Mouse (Mus musculus) CH12.LX (cell line): ENCODE measurements around the gene B230217C12Rik. TPM values are rescaled to one million over a fixed set of nuclear protein-coding genes. Genes with fewer than 3 reads are reported as not detected.
A peak's percentile ranks its signal among the peaks of the same experiment; 100 is the strongest.

Source experiments
- DNase-seq: peaks from one replicate; pipeline ENCODE4 v3.0.0-alpha.2; 2013; ENCODE audit errors: extremely low read depth
- H3K27ac ChIP-seq: 2 replicates; pipeline ENCODE4 v1.5.1; 2012; ENCODE audit warnings: low read depth, mild to moderate bottlenecking, control low read depth, moderate library complexity; ENCODE audit not compliant: insufficient read depth
- H3K27me3 ChIP-seq: replicated peaks from 2 replicates; pipeline ENCODE3; 2012; ENCODE audit warnings: inconsistent platforms
- H3K36me3 ChIP-seq, 2 experiments: replicated peaks in 1 of 2; 2 replicates each; pipeline versions ENCODE3 to v1.6.1; 2012; ENCODE audit warnings: inconsistent platforms in 1 of 2, low read length in 1 of 2, mild to moderate bottlenecking in 1 of 2, mixed read lengths in 1 of 2, moderate library complexity in 1 of 2; ENCODE audit not compliant: control insufficient read depth in 1 of 2, insufficient read depth in 1 of 2
- H3K4me1 ChIP-seq, 2 experiments: 2 replicates each; pipeline ENCODE4 v1.6.1; 2012; ENCODE audit warnings: inconsistent platforms in 1 of 2, moderate library complexity in 1 of 2; ENCODE audit not compliant: insufficient read depth in 2 of 2, control insufficient read depth in 1 of 2
- H3K4me2 ChIP-seq: 2 replicates; pipeline ENCODE4 v1.6.1; 2012; ENCODE audit warnings: low read depth, mild to moderate bottlenecking, control low read depth; ENCODE audit not compliant: poor library complexity, insufficient read depth, severe bottlenecking
- H3K4me3 ChIP-seq, 3 experiments: fragments of 150-350 bp in 1 of 3; sonication (generic) in 1 of 3; replicated peaks in 1 of 3; 2 replicates each; pipeline versions ENCODE3 to v1.5.1; 2011 to 2012; ENCODE audit warnings: low read depth in 2 of 3, low read length in 2 of 3, mild to moderate bottlenecking in 2 of 3, moderate library complexity in 2 of 3, control low read depth in 1 of 3, improper control_type of control experiment in 1 of 3, inconsistent platforms in 1 of 3, mixed read lengths in 1 of 3; ENCODE audit not compliant: poor library complexity in 1 of 3
- H3K79me2 ChIP-seq: replicated peaks from 2 replicates; pipeline ENCODE4 v1.6.1; 2012; ENCODE audit warnings: mild to moderate bottlenecking, moderate library complexity; ENCODE audit not compliant: control insufficient read depth, poor library complexity, insufficient read depth, severe bottlenecking; ENCODE audit errors: extremely low read depth
- H3K9ac ChIP-seq: 2 replicates; pipeline ENCODE4 v1.6.1; 2012; ENCODE audit warnings: low read depth, mild to moderate bottlenecking, control low read depth, moderate library complexity; ENCODE audit not compliant: insufficient read depth
- H3K9me3 ChIP-seq: replicated peaks from 2 replicates; pipeline ENCODE3; 2012; ENCODE audit warnings: low read length, inconsistent platforms, mixed read lengths
- CHD1 ChIP-seq: IDR thresholded peaks from 2 replicates; pipeline ENCODE4 v1.6.1; 2012; ENCODE audit warnings: low read depth, low read length, improper control_type of control experiment, inconsistent platforms
- CHD2 ChIP-seq: IDR thresholded peaks from 2 replicates; pipeline ENCODE4 v1.6.1; 2011; ENCODE audit warnings: low read length, improper control_type of control experiment
- CTCF ChIP-seq, 2 experiments: IDR thresholded peaks in 1 of 2; conservative IDR thresholded peaks in 1 of 2; 2 replicates each; pipeline ENCODE4 v1.5.1; 2011 to 2012; ENCODE audit warnings: low read depth in 2 of 2, low read length in 2 of 2, improper control_type of control experiment in 1 of 2, inconsistent platforms in 1 of 2, mild to moderate bottlenecking in 1 of 2, moderate library complexity in 1 of 2
- ELF1 ChIP-seq: IDR thresholded peaks from 2 replicates; pipeline ENCODE4 v1.6.1; 2014; ENCODE audit warnings: low read depth, mild to moderate bottlenecking, inconsistent platforms, low read length, improper control_type of control experiment
- ETS1 ChIP-seq: conservative IDR thresholded peaks from 2 replicates; pipeline ENCODE4 v1.6.1; 2012; ENCODE audit warnings: low read depth, mild to moderate bottlenecking, inconsistent platforms, low read length, improper control_type of control experiment, moderate library complexity
- HCFC1 ChIP-seq: IDR thresholded peaks from 2 replicates; pipeline ENCODE4 v1.6.1; 2012; ENCODE audit warnings: low read depth, mild to moderate bottlenecking, inconsistent platforms, low read length, improper control_type of control experiment
- IRF4 ChIP-seq: IDR thresholded peaks from 2 replicates; pipeline ENCODE4 v1.6.1; 2014; ENCODE audit warnings: low read depth, mild to moderate bottlenecking, inconsistent platforms, low read length, improper control_type of control experiment
- MAZ ChIP-seq: IDR thresholded peaks from 2 replicates; pipeline ENCODE4 v1.6.1; 2012; ENCODE audit warnings: low read depth, mild to moderate bottlenecking, inconsistent platforms, low read length, improper control_type of control experiment, moderate library complexity
- MXI1 ChIP-seq: IDR thresholded peaks from 2 replicates; pipeline ENCODE4 v1.6.1; 2011; ENCODE audit warnings: mild to moderate bottlenecking, low read depth, low read length, improper control_type of control experiment
- MYC ChIP-seq: IDR thresholded peaks from 2 replicates; pipeline ENCODE4 v1.6.1; 2011; ENCODE audit warnings: low read depth, mild to moderate bottlenecking, improper control_type of control experiment, low read length
- POLR2A ChIP-seq: IDR thresholded peaks from 2 replicates; pipeline ENCODE4 v1.6.1; 2011; ENCODE audit warnings: low read depth, mild to moderate bottlenecking, improper control_type of control experiment, low read length
- POLR2AphosphoS2 ChIP-seq: IDR thresholded peaks from 2 replicates; pipeline ENCODE4 v1.6.1; 2011; ENCODE audit warnings: low read depth, low read length, improper control_type of control experiment
- SMC3 ChIP-seq: IDR thresholded peaks from 2 replicates; pipeline ENCODE4 v1.6.1; 2011; ENCODE audit warnings: low read depth, low read length, improper control_type of control experiment
- TCF12 ChIP-seq: IDR thresholded peaks from 2 replicates; pipeline ENCODE4 v1.6.1; 2014; ENCODE audit warnings: low read depth, mild to moderate bottlenecking, inconsistent platforms, low read length, improper control_type of control experiment
- USF2 ChIP-seq: conservative IDR thresholded peaks from 2 replicates; pipeline ENCODE4 v1.6.1; 2011; ENCODE audit warnings: low read depth, low read length, improper control_type of control experiment
- ZC3H11A ChIP-seq: IDR thresholded peaks from 2 replicates; pipeline ENCODE4 v1.6.1; 2012; ENCODE audit warnings: low read depth, mild to moderate bottlenecking, inconsistent platforms, low read length, improper control_type of control experiment
- ZKSCAN1 ChIP-seq: IDR thresholded peaks from 2 replicates; pipeline ENCODE4 v1.6.1; 2012; ENCODE audit warnings: low read depth, inconsistent platforms, low read length, improper control_type of control experiment, borderline replicate concordance
- dilution Hi-C: fragments of 300-500 bp; cut with MboI; formaldehyde crosslinking; loops from 2 replicates; pipeline ENCODE4 v1.14.3; 2020; ENCODE audit warnings: low sequenced_read_pairs; ENCODE audit not compliant: extremely low pct_unique_long_range_greater_than_20kb, extremely low pct_ligation_motif_present
- in situ Hi-C: fragments of 300-500 bp; cut with MboI; formaldehyde crosslinking; loops from 3 replicates; pipeline ENCODE4 v1.14.3; 2019; ENCODE audit warnings: low sequenced_read_pairs, low pct_ligation_motif_present, low pct_unique_long_range_greater_than_20kb, mixed read lengths
- polyA plus RNA-seq: library from polyadenylated mRNA; unstranded; fragments of >175 nt; gene quantifications from 2 replicates; pipeline ENCODE4 v1.2.1, GENCODE M21; 2012; ENCODE audit warnings: low read depth; ENCODE audit not compliant: insufficient read length
- total RNA-seq, 2 experiments: library from RNA; depleted of rRNA; stranded (reverse); fragments of 300-350 nt in 1 of 2; fragments of >200 nt in 1 of 2; gene quantifications; 2 replicates each; pipeline ENCODE4 v1.2.3; 2012 to 2014

The B230217C12Rik gene
- total and polyA plus RNA-seq, 3 experiments, result 4.6 to 14.0 (median 11.9) TPM

DNA sequence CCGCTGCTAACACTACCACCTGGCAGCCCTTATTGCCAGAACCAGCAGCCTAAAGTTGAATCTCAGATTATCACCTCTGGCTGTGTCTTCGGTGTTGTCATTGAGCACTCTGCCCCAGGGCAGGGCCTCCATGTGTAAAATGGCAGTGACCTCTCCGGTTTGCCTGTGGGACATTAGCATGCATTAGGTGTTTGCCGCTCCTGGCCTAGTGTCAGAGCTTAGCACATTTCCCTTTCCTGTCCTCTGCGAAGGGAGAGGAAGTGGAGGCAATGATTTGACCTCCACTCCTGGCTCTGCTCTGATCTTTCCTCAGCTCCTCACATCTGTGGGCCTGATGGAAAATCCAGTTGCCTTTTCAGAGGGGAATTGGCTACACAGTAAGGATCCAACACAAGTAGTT, 20.7 kb upstream of the B230217C12Rik start:
- H3K4me2 ChIP-seq, result no peak overlapping the region
- TF ChIP-seq MXI1, result no peak
- no peak for TF ChIP-seq ETS1
- no peak for TF ChIP-seq ZC3H11A
- peak; percentile 41; the same call in 1 of the 2 replicates for TF ChIP-seq ELF1
- TF ChIP-seq MAZ, result no peak
- no peak for TF ChIP-seq CTCF (conservative IDR thresholded peaks at IDR 0.05 in 1 of 2, IDR thresholded peaks at IDR 0.05 in 1 of 2; ENCODE audit: low read depth in 2 of 2, low read length in 2 of 2)
- DNase-seq, result no peak
- H3K9ac ChIP-seq, result no peak overlapping the region
- H3K27ac ChIP-seq, result no peak overlapping the region
- no peaks in the 10 kb centered on the region for H3K79me2 ChIP-seq
- in situ Hi-C loops, result no loop called here
- dilution Hi-C loops, result no loop called here
- peaks cover 4 to 78% of the 10 kb centered on the region in 2 experiments for H3K36me3 ChIP-seq
- no peak overlapping the region for H3K4me3 ChIP-seq
- H3K27me3 ChIP-seq, result no peaks in the 10 kb centered on the region
- H3K9me3 ChIP-seq, result no peaks in the 10 kb centered on the region
- H3K4me1 ChIP-seq, result peaks cover 16 to 52% of the 10 kb centered on the region in 2 experiments

DNA sequence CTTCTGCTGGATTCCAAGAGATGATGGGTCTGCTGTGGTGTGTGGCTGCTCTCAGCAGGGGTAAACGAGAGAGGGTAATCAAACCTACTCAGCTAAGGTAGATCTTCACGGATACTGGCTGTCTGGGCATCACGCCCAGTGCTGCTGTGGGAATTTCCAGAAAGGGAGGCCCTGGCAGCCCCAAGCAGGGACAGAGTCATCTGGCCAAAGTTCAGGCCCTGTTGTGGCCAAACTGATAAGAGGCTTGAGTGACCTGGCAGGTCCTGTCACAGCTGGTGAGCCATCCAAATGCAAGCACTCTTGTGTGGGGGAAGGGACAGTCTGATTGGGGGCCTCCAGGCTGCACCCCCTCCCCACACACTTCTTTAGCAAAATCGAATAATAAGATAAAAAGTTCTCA, 19.7 kb upstream of the B230217C12Rik start:
- in situ Hi-C loops, result no loop called here
- Histone ChIP-seq H3K36me3 (peaks cover 12 to 78% of the 10 kb centered on the region in 2 experiments), H3K9me3 (no peaks in the 10 kb centered on the region), H3K79me2 (no peaks in the 10 kb centered on the region), H3K27ac (no peak overlapping the region), H3K9ac (no peak overlapping the region), H3K27me3 (no peaks in the 10 kb centered on the region), H3K4me1 (peaks cover 16 to 57% of the 10 kb centered on the region in 2 experiments), H3K4me3 (no peak overlapping the region), H3K4me2 (no peak overlapping the region)
- DNase-seq, result no peak
- dilution Hi-C loops, result no loop called here
- 0 out of 2 replicates have a peak, but pooled peaks have one; percentile 18 for TF ChIP-seq TCF12
- no peak for TF ChIP-seq HCFC1

DNA sequence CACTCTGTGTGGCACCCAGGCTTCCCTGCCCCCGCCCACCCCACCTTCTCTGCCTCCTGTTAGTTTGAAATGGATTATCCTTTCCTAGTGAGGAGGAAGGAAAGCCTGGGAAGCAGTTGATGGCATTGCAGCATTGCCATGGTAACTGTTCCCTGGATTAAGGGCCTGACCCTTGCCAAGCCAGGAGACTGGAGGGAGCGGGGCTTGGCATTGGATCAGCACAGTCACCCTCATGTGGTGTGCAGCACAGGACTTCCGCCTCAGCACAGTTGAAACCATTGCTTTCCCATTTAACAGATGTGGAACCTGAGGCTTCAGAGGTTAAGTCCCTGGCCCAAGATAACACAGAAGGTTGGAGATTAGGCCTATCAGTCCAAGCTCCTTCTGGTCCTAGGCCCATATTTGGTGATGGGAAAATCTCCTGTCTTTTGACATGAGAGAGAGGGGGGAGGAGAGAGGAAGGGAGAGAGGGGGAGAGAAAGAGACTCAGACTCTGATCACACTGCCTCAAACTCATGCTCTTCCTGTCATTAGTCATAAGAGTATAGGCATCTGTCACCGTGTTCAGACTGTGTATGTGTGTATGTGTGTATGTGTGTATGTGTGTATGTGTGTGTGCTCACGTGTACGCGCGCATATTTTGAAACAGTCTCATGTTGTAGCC, 19.0 kb upstream of the B230217C12Rik start:
- H3K4me1 ChIP-seq, result peaks cover 16 to 57% of the 10 kb centered on the region in 2 experiments
- H3K4me2 ChIP-seq, result no peak overlapping the region
- H3K4me3 ChIP-seq, result no peak overlapping the region
- H3K9ac ChIP-seq, result no peak overlapping the region
- H3K27ac ChIP-seq, result no peak overlapping the region
- no peaks in the 10 kb centered on the region for H3K9me3 ChIP-seq
- H3K36me3 ChIP-seq, result peaks cover 12 to 77% of the 10 kb centered on the region in 2 experiments
- H3K79me2 ChIP-seq, result no peaks in the 10 kb centered on the region
- DNase-seq, result no peak
- in situ Hi-C loops, result no loop called here
- TF ChIP-seq POLR2A (no peak), USF2 (no peak), MYC (no peak), POLR2AphosphoS2 (no peak), CHD1 (no peak), ZKSCAN1 (no peak), CHD2 (no peak), SMC3 (no peak), IRF4 (no peak)
- TF ChIP-seq, all 38 proteins: peak for 0
- dilution Hi-C loops, result no loop called here
- H3K27me3 ChIP-seq, result no peaks in the 10 kb centered on the region
